Mouse (Mus musculus): ENCODE measurements at regions not wholly inside any gene's neighbourhood (a gene's known extent, or its start where the extent isn't known, plus 50 kb on each side); places are given as distances from the start of the nearest gene placed in this dataset.

- no peak for DNase-seq (ENCODE audit: extremely low spot score in 1 of 2, low spot score in 1 of 2)
Measured at GRCm38 (mm10) chr4:12285983-12286382, 114.2 kb upstream of the Fam92a start.

GRCm38 (mm10) chr4:12277949-12278348, 106.1 kb upstream of the Fam92a start:
- DNase-seq (ENCODE audit: extremely low spot score in 1 of 2, low spot score in 1 of 2), result no peak

DNA sequence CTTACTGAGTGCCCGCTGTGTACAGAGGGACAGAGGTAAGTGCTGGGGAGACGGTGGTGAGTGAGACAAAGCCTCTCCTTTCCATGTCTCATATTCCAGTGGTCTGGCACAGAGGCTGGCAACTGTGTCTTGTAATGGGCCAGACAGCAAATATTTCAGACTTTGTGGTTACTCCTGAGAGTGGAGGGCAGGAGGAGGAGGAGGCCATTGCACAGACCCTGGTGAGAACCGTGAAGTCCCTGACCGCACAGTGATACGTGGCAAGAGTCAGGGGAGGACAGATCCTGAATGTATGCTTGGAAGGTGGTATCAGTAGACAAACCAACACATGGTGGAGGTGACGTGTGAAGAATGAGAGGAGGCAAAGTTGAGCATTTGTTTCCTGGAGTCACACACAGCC, 101.6 kb upstream of the Fam92a start:
- no peak for DNase-seq (ENCODE audit: extremely low spot score in 1 of 2, low spot score in 1 of 2)

DNA sequence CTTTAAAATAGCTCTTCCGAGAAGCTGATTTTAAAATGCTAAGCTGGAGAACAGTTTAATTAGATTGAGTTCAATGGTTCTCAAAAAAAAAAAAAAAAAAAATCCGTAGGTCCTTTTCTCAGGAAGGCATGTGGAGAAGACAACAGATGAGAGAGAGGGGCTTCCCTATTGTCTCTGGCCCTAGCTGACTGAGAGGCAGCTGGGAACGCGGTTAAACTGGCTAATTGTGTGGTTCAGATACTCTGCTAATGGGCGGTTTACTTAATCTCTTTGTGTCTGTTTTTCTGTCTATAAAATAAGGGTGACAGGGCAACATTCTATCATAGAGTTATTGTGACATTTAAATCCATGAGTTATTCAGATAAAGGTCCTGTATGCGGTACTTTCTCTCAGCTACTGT, 101.1 kb upstream of the Fam92a start:
- DNase-seq (ENCODE audit: extremely low spot score in 1 of 2, low spot score in 1 of 2), result no peak

- peak in 1 of 2 experiments; percentile 2 for DNase-seq (ENCODE audit: extremely low spot score in 1 of 2, low spot score in 1 of 2)
Measured at GRCm38 (mm10) chr4:12272378-12272777, 100.6 kb upstream of the Fam92a start.

DNA sequence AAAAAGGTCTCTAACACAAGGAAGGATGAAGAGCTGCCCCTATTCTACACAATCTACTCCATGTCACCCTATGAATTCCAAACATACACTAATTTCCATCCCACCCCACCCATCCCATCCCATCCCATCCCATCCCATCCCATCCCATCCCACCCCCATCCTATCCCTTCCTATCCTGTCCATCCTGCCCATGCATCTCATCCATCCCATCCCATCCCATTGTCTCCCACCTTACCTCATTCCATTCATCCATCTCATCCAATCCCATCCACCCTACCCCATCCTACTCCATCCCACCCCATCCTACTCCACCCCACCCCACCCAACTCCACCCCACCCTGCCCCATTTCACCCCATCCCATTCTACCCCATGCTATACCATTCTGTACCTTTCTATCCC, 91.9 kb upstream of the Fam92a start:
- no peak for DNase-seq (ENCODE audit: extremely low spot score in 1 of 2, low spot score in 1 of 2)

DNA sequence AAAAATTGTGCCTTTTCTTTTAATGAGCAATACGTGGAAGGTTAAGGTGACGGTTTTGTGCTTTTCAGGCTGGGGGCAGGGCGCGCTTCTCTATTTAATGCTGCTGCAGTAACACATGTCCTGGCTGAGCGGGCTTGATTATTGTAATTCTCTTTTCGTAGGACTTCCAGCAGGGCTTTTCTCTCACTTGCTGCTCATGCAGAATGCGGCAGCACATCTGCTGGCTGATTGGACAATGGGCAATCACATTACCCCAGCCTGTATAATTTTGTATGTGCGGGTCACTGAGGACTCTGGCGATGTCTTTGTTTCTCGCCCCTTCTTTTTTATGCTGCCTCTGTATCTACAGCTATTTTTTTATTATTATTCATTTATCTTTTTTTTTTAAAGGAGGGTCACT, 91.4 kb upstream of the Fam92a start:
- no peak for DNase-seq (ENCODE audit: extremely low spot score in 1 of 2, low spot score in 1 of 2)

GRCm38 (mm10) chr4:12247994-12248393, 76.2 kb upstream of the Fam92a start:
- DNase-seq (ENCODE audit: extremely low spot score in 1 of 2, low spot score in 1 of 2), result peak in 1 of 2 experiments; percentile 31

DNA sequence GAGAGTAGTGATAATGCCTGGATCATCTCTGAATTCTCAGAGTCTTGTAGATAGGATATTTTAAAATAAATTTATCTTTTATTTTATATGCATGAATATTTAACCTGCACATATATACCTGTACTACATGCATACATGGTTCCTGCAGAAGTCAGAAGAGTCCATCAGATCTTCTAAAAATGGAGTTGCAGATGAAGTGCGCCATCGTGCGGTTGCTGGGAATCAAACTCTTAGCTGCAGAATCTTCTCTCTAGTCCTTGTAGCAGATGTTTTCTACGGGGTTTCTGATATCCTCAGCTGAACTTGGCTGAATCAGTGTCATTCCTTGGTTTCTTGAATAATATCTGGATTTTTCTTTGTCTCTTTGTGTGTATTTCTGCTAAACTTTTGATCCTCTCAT, 74.8 kb upstream of the Fam92a start:
- no peak for DNase-seq (ENCODE audit: extremely low spot score in 1 of 2, low spot score in 1 of 2)

DNA sequence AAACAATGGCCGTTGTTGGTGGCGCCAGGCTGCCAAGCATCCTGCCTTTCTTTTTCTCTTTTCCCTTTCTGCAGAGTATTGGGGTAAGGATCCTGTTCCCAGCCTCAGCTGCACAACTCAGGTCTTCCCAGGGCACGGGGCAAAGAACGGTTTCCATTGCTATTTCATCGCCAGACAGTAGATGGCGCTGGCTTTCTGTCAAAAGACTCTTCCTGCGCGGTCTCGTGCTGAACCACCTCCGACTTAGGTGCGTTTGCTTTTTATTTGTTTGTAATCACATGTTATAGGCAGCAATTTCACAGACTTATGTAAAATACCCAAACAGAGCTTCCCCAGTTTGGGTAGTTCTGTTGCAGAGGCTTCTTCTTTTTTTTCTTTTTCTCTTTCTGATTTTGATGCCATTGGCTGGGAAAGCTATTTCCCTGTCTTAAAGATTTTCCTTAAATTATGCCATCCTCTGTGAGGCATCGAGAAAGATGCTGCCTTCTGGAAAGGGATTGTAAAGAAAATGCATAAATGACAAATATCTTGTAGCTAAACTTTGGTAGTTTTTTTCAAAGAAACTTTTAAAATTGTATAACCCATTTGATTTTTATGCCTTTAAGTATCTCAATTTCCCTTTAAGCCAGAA, 69.2 kb upstream of the Fam92a start:
- peak; percentile 20 to 86 for DNase-seq (ENCODE audit: extremely low spot score in 1 of 2, low spot score in 1 of 2)

GRCm38 (mm10) chr4:12230731-12231130, 58.9 kb upstream of the Fam92a start:
- DNase-seq (ENCODE audit: extremely low spot score in 1 of 2, low spot score in 1 of 2), result peak in 1 of 2 experiments; percentile 77
